Mouse (Mus musculus) right cerebral cortex, adult 18-20 months (tissue): Measurements from ENCODE around the gene Cdhr3.
"Not testable (repeated sequence)": the region's sequence is repeated elsewhere in the genome, so short reads cannot be mapped to it uniquely, and the experiment has no call there.

Source experiments
- DNase-seq: peaks from one replicate; pipeline ENCODE4 v3.0.0; 2022; ENCODE audit warnings: mixed read lengths

Gene Cdhr3

GRCm38 (mm10) chr12:33000402-33000801 lies 92.3 kb downstream of the Cdhr3 start:
- no peak for DNase-seq

- not testable (repeated sequence) for DNase-seq
Observed at GRCm38 (mm10) chr12:32999778-33000177, 92.9 kb downstream of the Cdhr3 start.

- DNase-seq, result no peak
Observed at GRCm38 (mm10) chr12:32998766-32999165, 93.9 kb downstream of the Cdhr3 start.

DNA sequence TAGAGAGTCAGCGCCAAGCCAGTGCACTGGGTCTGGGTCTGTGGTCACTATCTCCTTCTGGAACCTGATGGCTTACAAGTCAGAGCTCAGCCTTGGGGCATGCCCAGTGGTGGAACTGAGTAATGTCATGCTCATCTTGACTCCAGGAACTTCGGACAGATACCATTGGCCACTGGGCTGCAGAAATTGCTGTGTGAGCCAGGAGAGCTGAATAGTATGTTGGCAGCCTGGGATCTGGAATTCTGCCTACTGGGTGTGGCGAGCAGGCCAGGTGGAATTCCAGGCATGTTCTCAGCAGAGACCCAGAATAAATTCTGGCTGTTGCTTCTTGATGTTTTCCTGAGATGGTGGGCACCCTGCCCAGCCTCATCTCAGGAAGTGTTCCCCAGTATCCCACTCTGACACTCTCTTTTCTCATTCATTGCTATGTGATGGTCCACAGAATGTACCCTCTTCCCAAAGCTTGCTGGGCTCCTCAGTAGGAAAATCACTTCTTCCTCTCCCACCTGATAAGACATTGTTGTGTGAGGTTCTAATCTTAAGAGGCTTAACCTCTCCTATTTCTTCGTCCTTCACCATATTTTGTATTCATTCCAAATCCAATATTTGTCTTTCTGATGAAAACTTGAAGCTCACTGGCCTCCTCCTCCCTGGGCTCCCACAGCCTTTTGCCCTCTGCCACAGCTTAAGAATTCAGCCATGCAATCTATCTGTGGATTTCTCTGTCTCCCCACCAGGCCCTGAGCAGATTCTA lies 97.4 kb downstream of the Cdhr3 start:
- DNase-seq, result no peak

- no peak for DNase-seq
Observed at GRCm38 (mm10) chr12:32994081-32994480, 98.6 kb downstream of the Cdhr3 start.

- DNase-seq, result peak; percentile 61
Observed at GRCm38 (mm10) chr12:32989731-32990130, 102.9 kb downstream of the Cdhr3 start.

- DNase-seq, result no peak
Observed at GRCm38 (mm10) chr12:32986284-32986683, 106.4 kb downstream of the Cdhr3 start.
